Mouse (Mus musculus): ENCODE data around the gene Hivep3.

DNA sequence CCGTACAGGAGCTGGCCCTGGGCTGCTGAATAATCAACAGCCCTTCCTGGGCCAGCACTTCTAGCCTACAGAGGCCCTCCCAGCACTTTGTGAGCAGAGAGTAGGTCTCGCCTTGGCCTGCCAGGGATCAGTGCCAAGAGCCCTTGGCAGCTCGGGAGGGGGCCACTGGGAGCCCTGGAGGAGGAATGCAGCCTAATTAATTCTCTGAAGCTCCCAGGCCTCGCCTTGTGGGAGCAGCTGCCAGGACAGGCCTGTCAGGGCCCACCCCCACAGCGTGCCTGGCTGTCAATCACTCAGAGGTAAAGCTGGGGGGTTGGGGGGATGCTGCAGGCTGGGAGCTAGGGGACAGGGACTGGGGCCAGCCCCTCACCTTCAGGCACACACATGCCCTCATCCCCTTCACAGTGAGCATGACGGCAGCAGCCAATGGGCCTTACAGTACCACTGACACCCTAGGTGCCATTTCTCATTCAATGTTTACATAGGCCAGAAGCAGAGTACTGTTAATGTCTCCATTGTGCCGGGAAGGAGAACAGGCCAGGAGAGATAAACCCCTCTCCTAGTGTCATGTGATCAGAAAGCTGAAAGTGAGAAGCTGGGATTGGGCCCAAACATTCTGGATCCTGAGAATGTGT is 438.6 kb downstream of the Hivep3 start:
- TF ChIP-seq E2F4 (IDR thresholded peaks at IDR 0.05; ENCODE audit: insufficient read depth) = no peak
- TF ChIP-seq POLR2AphosphoS2 (IDR thresholded peaks at IDR 0.05; ENCODE audit: insufficient read length, low read depth) = no peak
- TF ChIP-seq POLR2A (IDR thresholded peaks at IDR 0.05; ENCODE audit: insufficient read length, low read depth) = no peak
- no peak for TF ChIP-seq TCF12 (IDR thresholded peaks at IDR 0.05; ENCODE audit: insufficient read depth, poor library complexity, severe bottlenecking)
- no peak for TF ChIP-seq USF1 (IDR thresholded peaks at IDR 0.05; ENCODE audit: low read depth)
- TF ChIP-seq CEBPB (IDR thresholded peaks at IDR 0.05; ENCODE audit: insufficient read depth, poor library complexity, severe bottlenecking) = no peak
- no peak for TF ChIP-seq SRF (IDR thresholded peaks at IDR 0.05; ENCODE audit: control insufficient read depth, insufficient read length, low read depth)
- TF ChIP-seq TCF3 (IDR thresholded peaks at IDR 0.05; ENCODE audit: insufficient read length, low read depth) = no peak
- TF ChIP-seq MAX (IDR thresholded peaks at IDR 0.05; ENCODE audit: low read depth) = no peak
- peak in 2 of 3 experiments; percentile 41 to 68 for TF ChIP-seq MYOG (IDR thresholded peaks at IDR 0.05; ENCODE audit: control insufficient read depth in 1 of 3, insufficient read depth in 1 of 3, insufficient read length in 2 of 3, low read depth in 2 of 3)
- TF ChIP-seq MYOD1 (IDR thresholded peaks at IDR 0.05; ENCODE audit: control insufficient read depth in 1 of 3, insufficient read length in 2 of 3, low read depth in 2 of 3) = peak in 1 of 3 experiments; percentile 75
- no peak for TF ChIP-seq REST (IDR thresholded peaks at IDR 0.05; ENCODE audit: insufficient read depth, insufficient read length)

Measured in myocyte (in vitro differentiated cells).